Mouse (Mus musculus) testis, adult 2 months (tissue): Measurements from ENCODE around the gene Cela3b.

Experiments used
- CTCF ChIP-seq: fragments of 200-500 bp; IDR thresholded peaks from 2 replicates; pipeline ENCODE4 v1.5.1; 2012; ENCODE audit warnings: low read depth, mild to moderate bottlenecking, inconsistent platforms, low read length, moderate library complexity; ENCODE audit not compliant: control insufficient read depth, insufficient read depth, insufficient replicate concordance
- POLR2A ChIP-seq: fragments of 200-500 bp; IDR thresholded peaks from 2 replicates; pipeline ENCODE4 v1.6.1; 2012; ENCODE audit warnings: low read depth, mild to moderate bottlenecking, inconsistent platforms, low read length, moderate library complexity; ENCODE audit not compliant: control insufficient read depth

- TF ChIP-seq CTCF (no peak), POLR2A (no peak)
These were observed 8.5 kb upstream of the Cela3b start for GRCm38 (mm10) chr4:137438842-137439241.
